Mouse (Mus musculus) megakaryocyte, embryonic 14.5 days (primary cell): ENCODE measurements around the gene Kif18b. TPM values are rescaled to one million over a fixed set of nuclear protein-coding genes. Genes with fewer than 3 reads are reported as not detected.

ENCODE experiments used
- H3K27me3 ChIP-seq: replicated peaks from 2 replicates; pipeline ENCODE3; 2012; ENCODE audit warnings: inconsistent platforms
- H3K36me3 ChIP-seq: replicated peaks from 2 replicates; pipeline ENCODE3; 2012; ENCODE audit warnings: low read length, inconsistent platforms, mixed read lengths
- H3K4me1 ChIP-seq: 2 replicates; pipeline ENCODE4 v1.6.1; 2012; ENCODE audit warnings: inconsistent platforms
- H3K4me3 ChIP-seq: replicated peaks from 2 replicates; pipeline ENCODE3; 2012; ENCODE audit warnings: moderate library complexity, mild to moderate bottlenecking, inconsistent platforms
- H3K9me3 ChIP-seq: 2 replicates; pipeline ENCODE4 v1.6.1; 2012; ENCODE audit warnings: inconsistent platforms
- FLI1 ChIP-seq: IDR thresholded peaks from 2 replicates; pipeline ENCODE4 v1.6.1; 2012; ENCODE audit warnings: low read length, inconsistent platforms, mixed read lengths
- GATA1 ChIP-seq: IDR thresholded peaks from 3 replicates; pipeline ENCODE4 v1.6.1; 2012; ENCODE audit warnings: mixed read lengths, low read length, inconsistent platforms, borderline replicate concordance
- polyA plus RNA-seq: library from polyadenylated mRNA; stranded (reverse); fragments of >175 nt; gene quantifications from 2 replicates; pipeline ENCODE4 v1.2.3, GENCODE M21; 2012; ENCODE audit warnings: low replicate concordance; ENCODE audit not compliant: insufficient read depth

Kif18b gene
- polyA plus RNA-seq, 1 experiment, result 11.5 TPM

- no peak for TF ChIP-seq GATA1
- no peak for TF ChIP-seq FLI1
- Histone ChIP-seq H3K36me3 (no peaks in the 10 kb centered on the region), H3K4me1 (peaks cover 83% of the 10 kb centered on the region), H3K4me3 (no peak overlapping the region), H3K27me3 (peaks cover 91% of the 10 kb centered on the region), H3K9me3 (no peaks in the 10 kb centered on the region)
These were observed 16.3 kb upstream of the Kif18b start for GRCm38 (mm10) chr11:102941236-102941635.

- peaks cover 91% of the 10 kb centered on the region for H3K27me3 ChIP-seq
- H3K9me3 ChIP-seq, result no peaks in the 10 kb centered on the region
- no peak for TF ChIP-seq GATA1
- no peak for TF ChIP-seq FLI1
- no peaks in the 10 kb centered on the region for H3K36me3 ChIP-seq
- H3K4me3 ChIP-seq, result peak overlapping the region; percentile 66
- peaks cover 70% of the 10 kb centered on the region for H3K4me1 ChIP-seq
These were observed 14.2 kb upstream of the Kif18b start for GRCm38 (mm10) chr11:102939024-102939675.

GRCm38 (mm10) chr11:102937529-102938182 is 12.7 kb upstream of the Kif18b start:
- peaks cover 73% of the 10 kb centered on the region for H3K4me1 ChIP-seq
- TF ChIP-seq GATA1 (no peak), FLI1 (no peak)
- no peak overlapping the region for H3K4me3 ChIP-seq
- no peaks in the 10 kb centered on the region for H3K36me3 ChIP-seq
- H3K9me3 ChIP-seq, result no peaks in the 10 kb centered on the region
- peaks cover 89% of the 10 kb centered on the region for H3K27me3 ChIP-seq

GRCm38 (mm10) chr11:102936272-102936671 is 11.3 kb upstream of the Kif18b start:
- H3K27me3 ChIP-seq, result peaks cover 82% of the 10 kb centered on the region
- H3K4me1 ChIP-seq, result peaks cover 76% of the 10 kb centered on the region
- TF ChIP-seq GATA1 (no peak), FLI1 (no peak)
- no peaks in the 10 kb centered on the region for H3K36me3 ChIP-seq
- no peak overlapping the region for H3K4me3 ChIP-seq
- peaks cover 4% of the 10 kb centered on the region; the same call in 1 of the 2 replicates for H3K9me3 ChIP-seq

- Histone ChIP-seq H3K4me3 (peak overlapping the region; percentile 59), H3K4me1 (peaks cover 38% of the 10 kb centered on the region), H3K27me3 (peaks cover 38% of the 10 kb centered on the region), H3K9me3 (peaks cover 4% of the 10 kb centered on the region; the same call in 1 of the 2 replicates), H3K36me3 (no peaks in the 10 kb centered on the region)
- TF ChIP-seq GATA1, result no peak
- TF ChIP-seq FLI1, result no peak
These were observed 5.7 kb upstream of the Kif18b start for GRCm38 (mm10) chr11:102930672-102931071.

- TF ChIP-seq FLI1 (no peak), GATA1 (no peak)
- H3K4me1 ChIP-seq, result peaks cover 38% of the 10 kb centered on the region
- peaks cover 16% of the 10 kb centered on the region for H3K36me3 ChIP-seq
- peak overlapping the region; percentile 98 for H3K4me3 ChIP-seq
- H3K27me3 ChIP-seq, result peaks cover 4% of the 10 kb centered on the region
- no peaks in the 10 kb centered on the region for H3K9me3 ChIP-seq
These were observed 410 bp upstream of the Kif18b start for GRCm38 (mm10) chr11:102925351-102925717.

- Histone ChIP-seq H3K27me3 (no peaks in the 10 kb centered on the region), H3K36me3 (peaks cover 18% of the 10 kb centered on the region), H3K9me3 (no peaks in the 10 kb centered on the region), H3K4me1 (peaks cover 53% of the 10 kb centered on the region), H3K4me3 (no peak overlapping the region)
- TF ChIP-seq FLI1 (no peak), GATA1 (no peak)
These were observed 3.4 kb downstream of the Kif18b start for GRCm38 (mm10) chr11:102921491-102921890.

- H3K36me3 ChIP-seq, result peaks cover 52% of the 10 kb centered on the region
These were observed 6.8 kb downstream of the Kif18b start for GRCm38 (mm10) chr11:102918077-102918476.

GRCm38 (mm10) chr11:102915380-102915779 is 9.5 kb downstream of the Kif18b start:
- TF ChIP-seq GATA1 (no peak), FLI1 (no peak)
- Histone ChIP-seq H3K4me3 (no peak overlapping the region), H3K4me1 (peaks cover 17% of the 10 kb centered on the region), H3K27me3 (no peaks in the 10 kb centered on the region), H3K9me3 (no peaks in the 10 kb centered on the region), H3K36me3 (peaks cover 62% of the 10 kb centered on the region)

More at GRCm38 (mm10) chr11:102918077-102918476, 6.8 kb downstream of the Kif18b start:
- no peaks in the 10 kb centered on the region for H3K27me3 ChIP-seq
- H3K4me3 ChIP-seq, result no peak overlapping the region
- TF ChIP-seq FLI1 (no peak), GATA1 (no peak)
- H3K4me1 ChIP-seq, result peaks cover 44% of the 10 kb centered on the region
- no peaks in the 10 kb centered on the region for H3K9me3 ChIP-seq

- Histone ChIP-seq H3K9me3 (no peaks in the 10 kb centered on the region), H3K4me1 (no peaks in the 10 kb centered on the region), H3K27me3 (no peaks in the 10 kb centered on the region), H3K36me3 (peaks cover 99% of the 10 kb centered on the region), H3K4me3 (no peak overlapping the region)
- TF ChIP-seq GATA1 (no peak), FLI1 (no peak)
These were observed 13.5 kb downstream of the Kif18b start for GRCm38 (mm10) chr11:102911376-102911775.
